Mouse (Mus musculus) myocyte (in vitro differentiated cells): Measurements from ENCODE around the gene Atxn2l.
A peak's percentile ranks its signal among the peaks of the same experiment; 100 is the strongest.

Experiments used
- E2F4 ChIP-seq: IDR thresholded peaks from one replicate; pipeline ENCODE4 v1.6.1; 2011; ENCODE audit warnings: mild to moderate bottlenecking, control low read depth, moderate library complexity; ENCODE audit not compliant: insufficient read depth
- POLR2A ChIP-seq: IDR thresholded peaks from one replicate; pipeline ENCODE4 v1.6.1; 2011; ENCODE audit warnings: low read depth, mild to moderate bottlenecking, control low read depth, moderate library complexity; ENCODE audit not compliant: insufficient read length
- POLR2AphosphoS2 ChIP-seq: IDR thresholded peaks from one replicate; pipeline ENCODE4 v1.6.1; 2011; ENCODE audit warnings: low read depth, control low read depth; ENCODE audit not compliant: insufficient read length
- SRF ChIP-seq: IDR thresholded peaks from one replicate; pipeline ENCODE4 v1.6.1; 2011; ENCODE audit warnings: low read depth; ENCODE audit not compliant: control insufficient read depth, insufficient read length
- USF1 ChIP-seq: IDR thresholded peaks from one replicate; pipeline ENCODE4 v1.6.1; 2011; ENCODE audit warnings: low read depth, mild to moderate bottlenecking, control low read depth, moderate library complexity

DNA sequence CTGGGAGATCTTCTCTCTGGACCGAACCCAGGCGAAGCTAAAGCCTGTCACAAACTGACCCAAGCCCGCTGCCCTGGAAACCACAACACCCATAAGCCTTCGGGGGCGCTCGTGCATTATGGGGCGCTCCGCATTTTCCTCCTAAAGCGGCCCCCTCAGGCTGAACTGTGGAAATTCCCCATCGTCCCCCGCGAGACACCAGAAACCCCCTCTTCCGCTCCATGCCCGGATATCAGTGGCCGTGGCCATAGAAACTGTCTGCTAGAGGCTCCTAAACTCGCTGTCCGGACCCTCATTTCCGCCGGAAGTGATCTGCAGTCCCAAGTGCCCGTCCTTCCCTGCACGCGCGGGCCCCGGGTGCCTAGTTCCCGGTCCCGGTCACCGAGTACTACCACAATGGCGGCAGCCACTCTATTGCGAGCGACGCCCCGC is 16.2 kb downstream of the Atxn2l start, which contains the start of gene Tufm:
- TF ChIP-seq POLR2A: peak; percentile 62
- no peak for TF ChIP-seq USF1
- no peak for TF ChIP-seq SRF
- no peak for TF ChIP-seq E2F4
- TF ChIP-seq POLR2AphosphoS2: no peak
